Mouse (Mus musculus) heart, postnatal 4 days (tissue): ENCODE data around the gene Serinc5. TPM values are rescaled to one million over a fixed set of nuclear protein-coding genes. Genes with fewer than 3 reads are reported as not detected.
"Not testable (repeated sequence)": the region's sequence is repeated elsewhere in the genome, so short reads cannot be mapped to it uniquely, and the experiment has no call there.

Experiments
- DNase-seq: peaks from one replicate; pipeline ENCODE4 v3.0.0; 2021
- total RNA-seq, 2 experiments: library from RNA; stranded (reverse); gene quantifications; 2 replicates each; pipeline ENCODE4 v1.2.3; 2021

Serinc5 gene
- 10 to 100 TPM; 27.5 to 29.4 TPM for total RNA-seq

GRCm38 (mm10) chr13:92610311-92611221 is at the start of gene Serinc5:
TSS of gene Serinc5 (plus strand) at chr13:92611091.
- DNase-seq, result peak; percentile 99

- no peak for DNase-seq
Measured at GRCm38 (mm10) chr13:92576072-92576471, 34.8 kb upstream of the Serinc5 start, which contains the start of gene Spz1. TSS of gene Spz1 (minus strand) at chr13:92576172.

GRCm38 (mm10) chr13:92576688-92577087 is 34.2 kb upstream of the Serinc5 start:
- no peak for DNase-seq

GRCm38 (mm10) chr13:92578210-92578609 is 32.7 kb upstream of the Serinc5 start:
- DNase-seq, result no peak

GRCm38 (mm10) chr13:92580220-92581043 is 30.5 kb upstream of the Serinc5 start:
- DNase-seq, result peak; percentile 84

GRCm38 (mm10) chr13:92584094-92584717 is 26.7 kb upstream of the Serinc5 start:
- peak; percentile 49 for DNase-seq

- no peak for DNase-seq
Measured at GRCm38 (mm10) chr13:92588704-92589103, 22.2 kb upstream of the Serinc5 start.

GRCm38 (mm10) chr13:92589255-92589654 is 21.6 kb upstream of the Serinc5 start:
- DNase-seq, result no peak

GRCm38 (mm10) chr13:92591225-92591624 is 19.7 kb upstream of the Serinc5 start:
- DNase-seq, result peak; percentile 1

- DNase-seq, result no peak
Measured at GRCm38 (mm10) chr13:92592268-92592785, 18.6 kb upstream of the Serinc5 start.

- peak; percentile 74 for DNase-seq
Measured at GRCm38 (mm10) chr13:92592786-92593635, 17.9 kb upstream of the Serinc5 start.

- no peak for DNase-seq
Measured at GRCm38 (mm10) chr13:92593731-92594396, 17.0 kb upstream of the Serinc5 start.

- no peak for DNase-seq
Measured at GRCm38 (mm10) chr13:92594481-92594880, 16.4 kb upstream of the Serinc5 start.

GRCm38 (mm10) chr13:92594907-92595306 is 16.0 kb upstream of the Serinc5 start:
- DNase-seq, result no peak

GRCm38 (mm10) chr13:92595424-92595823 is 15.5 kb upstream of the Serinc5 start:
- DNase-seq, result no peak

GRCm38 (mm10) chr13:92605306-92605705 is 5.6 kb upstream of the Serinc5 start:
- not testable (repeated sequence) for DNase-seq

GRCm38 (mm10) chr13:92609486-92610310 is 1.2 kb upstream of the Serinc5 start:
- DNase-seq, result peak; percentile 70

GRCm38 (mm10) chr13:92611254-92611784 is 428 bp downstream of the Serinc5 start:
- no peak for DNase-seq

GRCm38 (mm10) chr13:92611917-92612316 is 1.0 kb downstream of the Serinc5 start:
- DNase-seq, result no peak

GRCm38 (mm10) chr13:92613094-92613493 is 2.2 kb downstream of the Serinc5 start:
- no peak for DNase-seq
